Mouse (Mus musculus): Measurements from ENCODE around the gene Donson. TPM values are rescaled to one million over a fixed set of nuclear protein-coding genes. Genes with fewer than 3 reads are reported as not detected.

The Donson gene
- polyA plus RNA-seq, 1 experiment: 3.5 TPM

- H3ac ChIP-seq (ENCODE audit: control insufficient read depth, insufficient read length): no peak overlapping the region
- TF ChIP-seq USF1 (IDR thresholded peaks at IDR 0.05; ENCODE audit: low read depth) (no peak), MAX (IDR thresholded peaks at IDR 0.05; ENCODE audit: low read depth) (no peak), REST (IDR thresholded peaks at IDR 0.05; ENCODE audit: insufficient read depth, insufficient read length) (no peak), E2F4 (IDR thresholded peaks at IDR 0.05; ENCODE audit: insufficient read depth) (no peak), POLR2A (IDR thresholded peaks at IDR 0.05; ENCODE audit: insufficient read length, low read depth) (no peak), MYOG (IDR thresholded peaks at IDR 0.05; ENCODE audit: control insufficient read depth in 1 of 3, insufficient read depth in 1 of 3, insufficient read length in 2 of 3, low read depth in 2 of 3) (no peak), TCF12 (IDR thresholded peaks at IDR 0.05; ENCODE audit: insufficient read depth, poor library complexity, severe bottlenecking) (no peak), MYOD1 (IDR thresholded peaks at IDR 0.05; ENCODE audit: control insufficient read depth in 1 of 3, insufficient read length in 2 of 3, low read depth in 2 of 3) (no peak), POLR2AphosphoS2 (IDR thresholded peaks at IDR 0.05; ENCODE audit: insufficient read length, low read depth) (no peak), SRF (IDR thresholded peaks at IDR 0.05; ENCODE audit: control insufficient read depth, insufficient read length, low read depth) (no peak), TCF3 (IDR thresholded peaks at IDR 0.05; ENCODE audit: insufficient read length, low read depth) (no peak), CEBPB (IDR thresholded peaks at IDR 0.05; ENCODE audit: insufficient read depth, poor library complexity, severe bottlenecking) (no peak)
- H3K4me2 ChIP-seq (ENCODE audit: low read depth): no peak overlapping the region
- H3K4me3 ChIP-seq: no peak overlapping the region
- H3K27me3 ChIP-seq (ENCODE audit: control insufficient read depth, insufficient read depth, insufficient read length): no peaks in the 10 kb centered on the region
- H3K36me3 ChIP-seq (ENCODE audit: control insufficient read depth, insufficient read depth): peaks cover 21% of the 10 kb centered on the region
- H3K79me2 ChIP-seq (ENCODE audit: control insufficient read depth, insufficient read depth): peaks cover 51% of the 10 kb centered on the region
Observed at GRCm38 (mm10) chr16:91644901-91645300, 43.7 kb downstream of the Donson start.

DNA sequence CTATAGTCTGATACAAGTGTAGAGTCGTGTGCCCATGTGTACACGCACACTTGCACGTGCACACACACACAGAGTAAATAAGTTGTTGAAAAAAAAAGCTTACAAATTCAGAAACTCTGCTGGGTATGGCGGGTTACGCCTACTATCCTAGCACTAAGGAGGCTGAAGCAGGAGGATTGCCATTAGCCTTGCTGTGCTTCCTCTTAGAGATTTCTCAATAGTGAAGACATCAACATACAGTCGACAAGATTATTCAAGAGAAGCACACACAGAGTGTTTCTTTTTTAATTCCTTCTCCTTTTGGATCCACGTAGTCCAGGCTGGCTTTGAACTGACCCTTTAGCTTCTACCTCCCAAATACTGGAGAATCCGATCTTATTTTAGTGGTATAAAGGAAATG, 48.4 kb downstream of the Donson start:
- Histone ChIP-seq H3K27me3 (ENCODE audit: control insufficient read depth, insufficient read depth, insufficient read length) (no peaks in the 10 kb centered on the region), H3ac (ENCODE audit: control insufficient read depth, insufficient read length) (no peak overlapping the region), H3K36me3 (ENCODE audit: control insufficient read depth, insufficient read depth) (peaks cover 44% of the 10 kb centered on the region), H3K4me3 (no peak overlapping the region), H3K79me2 (ENCODE audit: control insufficient read depth, insufficient read depth) (peaks cover 18% of the 10 kb centered on the region), H3K4me2 (ENCODE audit: low read depth) (no peak overlapping the region)
- TF ChIP-seq CEBPB (IDR thresholded peaks at IDR 0.05; ENCODE audit: insufficient read depth, poor library complexity, severe bottlenecking): no peak

GRCm38 (mm10) chr16:91639636-91640035, 48.9 kb downstream of the Donson start:
- TF ChIP-seq POLR2AphosphoS2 (IDR thresholded peaks at IDR 0.05; ENCODE audit: insufficient read length, low read depth): no peak
- no peak for TF ChIP-seq SRF (IDR thresholded peaks at IDR 0.05; ENCODE audit: control insufficient read depth, insufficient read length, low read depth)
- no peak for TF ChIP-seq MYOD1 (IDR thresholded peaks at IDR 0.05; ENCODE audit: control insufficient read depth in 1 of 3, insufficient read length in 2 of 3, low read depth in 2 of 3)
- TF ChIP-seq MAX (IDR thresholded peaks at IDR 0.05; ENCODE audit: low read depth): no peak
- TF ChIP-seq REST (IDR thresholded peaks at IDR 0.05; ENCODE audit: insufficient read depth, insufficient read length): no peak
- no peak for TF ChIP-seq E2F4 (IDR thresholded peaks at IDR 0.05; ENCODE audit: insufficient read depth)
- no peak overlapping the region for H3K4me2 ChIP-seq (ENCODE audit: low read depth)
- peaks cover 12% of the 10 kb centered on the region for H3K79me2 ChIP-seq (ENCODE audit: control insufficient read depth, insufficient read depth)
- H3ac ChIP-seq (ENCODE audit: control insufficient read depth, insufficient read length): no peak overlapping the region
- no peak overlapping the region for H3K4me3 ChIP-seq
- H3K36me3 ChIP-seq (ENCODE audit: control insufficient read depth, insufficient read depth): peaks cover 47% of the 10 kb centered on the region
- H3K27me3 ChIP-seq (ENCODE audit: control insufficient read depth, insufficient read depth, insufficient read length): no peaks in the 10 kb centered on the region

- no peaks in the 10 kb centered on the region for H3K27me3 ChIP-seq (ENCODE audit: control insufficient read depth, insufficient read depth, insufficient read length)
- peaks cover 47% of the 10 kb centered on the region for H3K36me3 ChIP-seq (ENCODE audit: control insufficient read depth, insufficient read depth)
- H3K4me3 ChIP-seq: no peak overlapping the region
- TF ChIP-seq TCF12 (IDR thresholded peaks at IDR 0.05; ENCODE audit: insufficient read depth, poor library complexity, severe bottlenecking) (no peak), MYOG (IDR thresholded peaks at IDR 0.05; ENCODE audit: control insufficient read depth in 1 of 3, insufficient read depth in 1 of 3, insufficient read length in 2 of 3, low read depth in 2 of 3) (no peak)
- H3ac ChIP-seq (ENCODE audit: control insufficient read depth, insufficient read length): no peak overlapping the region
- H3K79me2 ChIP-seq (ENCODE audit: control insufficient read depth, insufficient read depth): peaks cover 8% of the 10 kb centered on the region
- no peak overlapping the region for H3K4me2 ChIP-seq (ENCODE audit: low read depth)
Observed at GRCm38 (mm10) chr16:91639161-91639560, 49.4 kb downstream of the Donson start.

GRCm38 (mm10) chr16:91633641-91634040, 54.9 kb downstream of the Donson start:
- Histone ChIP-seq H3K4me2 (ENCODE audit: low read depth) (no peak overlapping the region), H3K4me3 (no peak overlapping the region), H3K27me3 (ENCODE audit: control insufficient read depth, insufficient read depth, insufficient read length) (no peaks in the 10 kb centered on the region), H3K79me2 (ENCODE audit: control insufficient read depth, insufficient read depth) (no peaks in the 10 kb centered on the region), H3K36me3 (ENCODE audit: control insufficient read depth, insufficient read depth) (peaks cover 27% of the 10 kb centered on the region), H3ac (ENCODE audit: control insufficient read depth, insufficient read length) (no peak overlapping the region)
- TF ChIP-seq MYOG (IDR thresholded peaks at IDR 0.05; ENCODE audit: control insufficient read depth in 1 of 3, insufficient read depth in 1 of 3, insufficient read length in 2 of 3, low read depth in 2 of 3) (no peak), MYOD1 (IDR thresholded peaks at IDR 0.05; ENCODE audit: control insufficient read depth in 1 of 3, insufficient read length in 2 of 3, low read depth in 2 of 3) (no peak), E2F4 (IDR thresholded peaks at IDR 0.05; ENCODE audit: insufficient read depth) (no peak), MAX (IDR thresholded peaks at IDR 0.05; ENCODE audit: low read depth) (no peak), TCF12 (IDR thresholded peaks at IDR 0.05; ENCODE audit: insufficient read depth, poor library complexity, severe bottlenecking) (no peak), REST (IDR thresholded peaks at IDR 0.05; ENCODE audit: insufficient read depth, insufficient read length) (no peak), USF1 (IDR thresholded peaks at IDR 0.05; ENCODE audit: low read depth) (no peak)

GRCm38 (mm10) chr16:91632940-91633339, 55.6 kb downstream of the Donson start:
- Histone ChIP-seq H3K4me3 (no peak overlapping the region), H3ac (ENCODE audit: control insufficient read depth, insufficient read length) (no peak overlapping the region), H3K36me3 (ENCODE audit: control insufficient read depth, insufficient read depth) (peaks cover 23% of the 10 kb centered on the region), H3K79me2 (ENCODE audit: control insufficient read depth, insufficient read depth) (no peaks in the 10 kb centered on the region), H3K27me3 (ENCODE audit: control insufficient read depth, insufficient read depth, insufficient read length) (no peaks in the 10 kb centered on the region), H3K4me2 (ENCODE audit: low read depth) (no peak overlapping the region)
- no peak for TF ChIP-seq CEBPB (IDR thresholded peaks at IDR 0.05; ENCODE audit: insufficient read depth, poor library complexity, severe bottlenecking)
- no peak for TF ChIP-seq POLR2A (IDR thresholded peaks at IDR 0.05; ENCODE audit: insufficient read length, low read depth)
- TF ChIP-seq MYOG (IDR thresholded peaks at IDR 0.05; ENCODE audit: control insufficient read depth in 1 of 3, insufficient read depth in 1 of 3, insufficient read length in 2 of 3, low read depth in 2 of 3): no peak
- TF ChIP-seq MAX (IDR thresholded peaks at IDR 0.05; ENCODE audit: low read depth): no peak
- TF ChIP-seq REST (IDR thresholded peaks at IDR 0.05; ENCODE audit: insufficient read depth, insufficient read length): no peak
- TF ChIP-seq SRF (IDR thresholded peaks at IDR 0.05; ENCODE audit: control insufficient read depth, insufficient read length, low read depth): no peak
- no peak for TF ChIP-seq USF1 (IDR thresholded peaks at IDR 0.05; ENCODE audit: low read depth)
- no peak for TF ChIP-seq TCF3 (IDR thresholded peaks at IDR 0.05; ENCODE audit: insufficient read length, low read depth)
- TF ChIP-seq POLR2AphosphoS2 (IDR thresholded peaks at IDR 0.05; ENCODE audit: insufficient read length, low read depth): no peak
